Comparison of ENCODE assay signal across 15 mouse cellular contexts in the genomic region with DNA sequence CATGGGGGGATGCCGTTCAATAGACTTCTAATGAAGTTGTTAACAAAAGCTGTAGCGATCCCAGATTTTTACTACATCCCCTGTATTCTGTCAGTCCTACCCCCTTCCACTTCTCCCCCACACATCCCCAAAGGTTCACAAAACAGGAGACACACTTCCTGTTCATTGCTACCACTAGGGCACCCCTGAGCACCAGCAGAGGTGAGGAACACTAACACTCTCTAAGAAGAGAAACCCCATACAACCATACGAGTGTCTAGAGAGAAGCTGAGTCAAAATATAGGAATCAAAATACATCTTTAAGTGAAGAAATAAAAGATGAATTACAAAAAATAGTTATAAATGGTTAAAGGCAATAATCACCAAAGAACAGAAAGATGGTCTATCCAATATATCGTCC. TPM values are rescaled to one million over a fixed set of nuclear protein-coding genes. Genes with fewer than 3 reads are reported as not detected.
A peak's percentile ranks its signal among the peaks of the same experiment; 100 is the strongest.
DNase-seq lines count a peak whose midpoint lies in the region; ATAC-seq and TF ChIP-seq lines count a peak whose summit lies in the region.
"Had no signal": no experiment of that assay in that cellular context is flagged by ENCODE, and none has a peak within 500 bp of the region (broad histone marks: within the 10 kb centered on the region; RNA-seq: fewer than 3 reads in every experiment).

No protein-coding gene starts in this region.

- no peak for ATAC-seq in liver, postnatal 0 days
- no peak for ATAC-seq in liver, embryonic 12.5 days
- ATAC-seq in neural tube, embryonic 14.5 days (ENCODE audit: low read depth), result 0 out of 2 replicates have a peak, but pooled peaks have one; percentile 31

- H3K4me2 ChIP-seq in liver, postnatal 0 days (ENCODE audit: low read depth, low read length), result no peak overlapping the region
- H3K4me2 ChIP-seq in liver, embryonic 12.5 days, result no peak overlapping the region
- H3K4me2 ChIP-seq in neural tube, embryonic 14.5 days (ENCODE audit: low read depth, low read length), result no peak overlapping the region
- H3K4me2 ChIP-seq: heart, embryonic 15.5 days; lung, embryonic 15.5 days had no signal

- WGBS in heart, adult 2 months, result 73% methylated on average over 4 of the region's 4 CpGs
- WGBS in liver, postnatal 0 days (ENCODE audit: insufficient replicate concordance), result 75% methylated on average over 4 of the region's 4 CpGs
- 76% methylated on average over 4 of the region's 4 CpGs for WGBS in liver, embryonic 12.5 days (ENCODE audit: insufficient replicate concordance)
- 36% methylated on average over 4 of the region's 4 CpGs for WGBS in limb, embryonic 10.5 days
- 32% methylated on average over 4 of the region's 4 CpGs for WGBS in neural tube, embryonic 14.5 days

- H3K36me3 ChIP-seq in heart, adult 2 months (ENCODE audit: control insufficient read depth, insufficient read depth, low read length), result no peaks in the 10 kb centered on the region
- no peaks in the 10 kb centered on the region for H3K36me3 ChIP-seq in liver, postnatal 0 days (replicated peaks; ENCODE audit: insufficient read depth, low read length)
- no peaks in the 10 kb centered on the region for H3K36me3 ChIP-seq in liver, embryonic 12.5 days
- H3K36me3 ChIP-seq in limb, embryonic 10.5 days, result no peaks in the 10 kb centered on the region
- no peaks in the 10 kb centered on the region for H3K36me3 ChIP-seq in neural tube, embryonic 14.5 days (ENCODE audit: control insufficient read depth, insufficient read depth, low read length)
- H3K36me3 ChIP-seq: G1E; heart, embryonic 15.5 days; hindbrain, embryonic 10.5 days; lung, embryonic 15.5 days had no signal

- no peaks in the 10 kb centered on the region for H3K79me2 ChIP-seq in heart, adult 2 months (replicated peaks; ENCODE audit: control insufficient read depth, insufficient read depth, low read length)

- no peak for DNase-seq in heart, adult 2 months
- no peak for DNase-seq in heart, adult 8-10 months (ENCODE audit: low spot score)
- DNase-seq in liver, postnatal 0 days, result no peak
- DNase-seq in limb, embryonic 10.5 days (ENCODE audit: low spot score), result no peak
- no peak for DNase-seq in spleen, postnatal 36 days (ENCODE audit: low spot score in 2 of 2)
- DNase-seq: cerebellum, adult 9-11 months; kidney, adult 11 months; right cerebral cortex, postnatal 14 days; thymus, adult 18-20 months had no signal

- no peak for TF ChIP-seq POLR2A in heart, adult 2 months (IDR thresholded peaks at IDR 0.05; ENCODE audit: insufficient read depth, low read depth, low read length)

- no peaks in the 10 kb centered on the region for H3K9me3 ChIP-seq in liver, postnatal 0 days (ENCODE audit: low read length)
- H3K9me3 ChIP-seq in liver, embryonic 12.5 days (replicated peaks), result 0 out of 2 replicates have a peak, but pooled peaks cover 6% of the 10 kb centered on the region
- 0 out of 2 replicates have a peak, but pooled peaks cover 2% of the 10 kb centered on the region for H3K9me3 ChIP-seq in limb, embryonic 10.5 days (replicated peaks)
- H3K9me3 ChIP-seq in neural tube, embryonic 14.5 days (ENCODE audit: control insufficient read depth, low read length), result no peaks in the 10 kb centered on the region
- H3K9me3 ChIP-seq: G1E; lung, embryonic 15.5 days had no signal

- H3K4me3 ChIP-seq in heart, adult 2 months, result no peak overlapping the region
- no peak overlapping the region for H3K4me3 ChIP-seq in liver, postnatal 0 days (ENCODE audit: low read depth, low read length)
- H3K4me3 ChIP-seq in liver, embryonic 12.5 days, result no peak overlapping the region
- no peak overlapping the region for H3K4me3 ChIP-seq in limb, embryonic 10.5 days
- H3K4me3 ChIP-seq in neural tube, embryonic 14.5 days (ENCODE audit: low read depth, low read length), result no peak overlapping the region
- H3K4me3 ChIP-seq: heart, embryonic 15.5 days; hindbrain, embryonic 10.5 days; lung, embryonic 15.5 days had no signal

- no peaks in the 10 kb centered on the region for H3K4me1 ChIP-seq in heart, adult 2 months (ENCODE audit: control insufficient read depth, insufficient read depth, low read length)
- H3K4me1 ChIP-seq in liver, postnatal 0 days (ENCODE audit: insufficient read depth), result no peaks in the 10 kb centered on the region
- H3K4me1 ChIP-seq in liver, embryonic 12.5 days, result no peaks in the 10 kb centered on the region
- peaks cover 45% of the 10 kb centered on the region for H3K4me1 ChIP-seq in limb, embryonic 10.5 days
- peaks cover 2% of the 10 kb centered on the region; the same call in 1 of the 2 replicates for H3K4me1 ChIP-seq in neural tube, embryonic 14.5 days (ENCODE audit: control insufficient read depth, insufficient read depth, low read length)

- no peak overlapping the region for H3K9ac ChIP-seq in heart, adult 2 months (ENCODE audit: low read depth, low read length)
- no peak overlapping the region for H3K9ac ChIP-seq in liver, postnatal 0 days (replicated peaks)
- no peak overlapping the region for H3K9ac ChIP-seq in liver, embryonic 12.5 days
- no peak overlapping the region for H3K9ac ChIP-seq in neural tube, embryonic 14.5 days (replicated peaks; ENCODE audit: low read depth, low read length)
- H3K9ac ChIP-seq: heart, embryonic 15.5 days; lung, embryonic 15.5 days had no signal

- intact Hi-C loops in heart, adult 2 months (cut with DNase I), result no loop called here

- H3K27me3 ChIP-seq in heart, adult 2 months (ENCODE audit: control insufficient read depth, insufficient read depth, low read length), result no peaks in the 10 kb centered on the region
- H3K27me3 ChIP-seq in liver, postnatal 0 days (ENCODE audit: insufficient read depth, low read length), result no peaks in the 10 kb centered on the region
- no peaks in the 10 kb centered on the region for H3K27me3 ChIP-seq in liver, embryonic 12.5 days (replicated peaks)
- no peaks in the 10 kb centered on the region for H3K27me3 ChIP-seq in limb, embryonic 10.5 days (ENCODE audit: low read depth, poor library complexity, severe bottlenecking)
- no peaks in the 10 kb centered on the region for H3K27me3 ChIP-seq in neural tube, embryonic 14.5 days (ENCODE audit: control insufficient read depth, insufficient read depth, low read length)
- H3K27me3 ChIP-seq: heart, embryonic 15.5 days; lung, embryonic 15.5 days had no signal

- peak; percentile 22 for TF ChIP-seq CTCF in heart, adult 2 months (IDR thresholded peaks at IDR 0.05)
- TF ChIP-seq CTCF in liver, postnatal 0 days (IDR thresholded peaks at IDR 0.05; ENCODE audit: low read depth), result 0 out of 2 replicates have a peak, but pooled peaks have one; percentile 3

- H3K27ac ChIP-seq in heart, adult 2 months, result no peak overlapping the region
- no peak overlapping the region for H3K27ac ChIP-seq in liver, postnatal 0 days (ENCODE audit: low read depth)
- no peak overlapping the region for H3K27ac ChIP-seq in liver, embryonic 12.5 days
- peak overlapping the region; percentile 82 for H3K27ac ChIP-seq in limb, embryonic 10.5 days
- no peak overlapping the region for H3K27ac ChIP-seq in neural tube, embryonic 14.5 days (ENCODE audit: low read depth, low read length)
- H3K27ac ChIP-seq: heart, embryonic 15.5 days; hindbrain, embryonic 10.5 days; lung, embryonic 15.5 days had no signal

- TF ChIP-seq EP300 in heart, adult 2 months (IDR thresholded peaks at IDR 0.05; ENCODE audit: insufficient read depth, low read depth, low read length), result no peak
- TF ChIP-seq EP300 in liver, postnatal 0 days (IDR thresholded peaks at IDR 0.05; ENCODE audit: low read depth), result no peak

RNA-seq across cellular contexts. Expression of a gene that starts 49.6 kb away (rescaled TPM):
- total RNA-seq in heart, adult 2 months (2021), result 10 to 100 TPM; 25.6 to 26.2 TPM
- polyA plus RNA-seq in heart, adult 2 months (2012; rRNA removed), result 8.1 and 13.9 TPM in 2 replicates
- total RNA-seq in heart, adult 8-10 months (2022), result 10 to 100 TPM; 21.4 to 25.3 (median 24.6) TPM
- 1.7 and 2.4 TPM in 2 replicates for polyA plus RNA-seq in liver, postnatal 0 days (2015; fragmentation: Nextera tagmentation; extraction: Ambion mirVana)
- 6.7 and 6.8 TPM in 2 replicates for polyA plus RNA-seq in liver, embryonic 12.5 days (2016; fragmentation: Nextera tagmentation; extraction: Ambion mirVana)
- 65.4 and 85.4 TPM in 2 replicates for polyA plus RNA-seq in limb, embryonic 10.5 days (2016; fragmentation: Nextera tagmentation; extraction: Ambion mirVana)
- polyA plus RNA-seq in neural tube, embryonic 14.5 days (2014; fragmentation: Nextera tagmentation; extraction: Ambion mirVana), result 5.2 and 7.2 TPM in 2 replicates
